Mouse (Mus musculus) brain, embryonic 14.5 days (tissue): ENCODE data around the gene Acsbg1.

ENCODE experiments used
- CTCF ChIP-seq: fragments of 200-500 bp; IDR thresholded peaks from 2 replicates; pipeline ENCODE4 v1.5.1; 2012; ENCODE audit warnings: inconsistent platforms, mild to moderate bottlenecking, moderate library complexity, borderline replicate concordance; ENCODE audit not compliant: insufficient read depth, insufficient read length; ENCODE audit errors: extremely low read depth
- POLR2A ChIP-seq: fragments of 200-500 bp; IDR thresholded peaks from 2 replicates; pipeline ENCODE4 v1.6.1; 2012; ENCODE audit warnings: mild to moderate bottlenecking, inconsistent platforms, borderline replicate concordance; ENCODE audit not compliant: poor library complexity, insufficient read depth, insufficient read length, severe bottlenecking; ENCODE audit errors: extremely low read depth

DNA sequence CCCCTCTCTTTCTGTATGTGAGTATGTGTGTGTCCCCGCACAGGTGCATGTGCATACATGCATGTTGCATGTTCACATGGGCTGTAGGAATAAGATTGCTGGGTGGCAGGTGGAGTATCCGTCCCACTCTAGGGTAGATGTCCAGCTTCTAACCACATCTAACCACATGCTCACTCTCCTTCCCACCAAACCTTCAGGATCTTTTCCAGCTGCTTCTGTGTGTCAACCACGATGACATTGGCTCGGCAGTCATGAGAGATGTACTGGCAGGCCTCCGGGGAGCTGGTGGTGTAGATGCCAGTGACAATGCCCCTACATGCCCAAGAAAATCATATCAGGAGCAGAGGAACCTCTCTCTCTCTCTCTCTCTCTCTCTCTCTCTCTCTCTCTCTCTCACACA is 34.4 kb downstream of the Acsbg1 start:
- no peak for TF ChIP-seq CTCF
- no peak for TF ChIP-seq POLR2A
